Mouse (Mus musculus) midbrain, embryonic 10.5 days (tissue): ENCODE data around the gene Pcnx2. TPM values are rescaled to one million over a fixed set of nuclear protein-coding genes. Genes with fewer than 3 reads are reported as not detected.
A peak's percentile ranks its signal among the peaks of the same experiment; 100 is the strongest.

ENCODE experiments used
- DNase-seq: peaks from one replicate; pipeline ENCODE4 v3.0.0-alpha.2; 2017; ENCODE audit warnings: low spot score
- H3K27ac ChIP-seq: fragments of 300-500 bp; sonication (generic); replicated peaks from 2 replicates; pipeline ENCODE4 v1.5.1; 2016; ENCODE audit warnings: mild to moderate bottlenecking
- H3K27me3 ChIP-seq: fragments of 300-500 bp; sonication (generic); 2 replicates; pipeline ENCODE4 v1.6.1; 2016; ENCODE audit warnings: low read depth, mild to moderate bottlenecking; ENCODE audit not compliant: poor library complexity, severe bottlenecking
- H3K36me3 ChIP-seq: fragments of 300-500 bp; sonication (generic); 2 replicates; pipeline ENCODE4 v1.6.1; 2016; ENCODE audit warnings: mild to moderate bottlenecking, moderate library complexity
- H3K4me1 ChIP-seq: fragments of 300-500 bp; sonication (generic); 2 replicates; pipeline ENCODE4 v1.6.1; 2016
- H3K4me3 ChIP-seq: fragments of 300-500 bp; sonication (generic); 2 replicates; pipeline ENCODE4 v1.5.1; 2016; ENCODE audit warnings: mild to moderate bottlenecking, moderate library complexity
- H3K9me3 ChIP-seq: fragments of 300-500 bp; sonication (generic); replicated peaks from 2 replicates; pipeline ENCODE4 v1.6.1; 2016; ENCODE audit warnings: mild to moderate bottlenecking
- WGBS: fragments of 180-500 bp; shearing (Covaris S2); methylation state at CpG from one replicate; pipeline ENCODE4 v1.1.7; 2016; 5-methylcytosine and 5-hydroxymethylcytosine counted together
- polyA plus RNA-seq: library from polyadenylated mRNA; unstranded; fragments of >200 nt; fragmentation: Nextera tagmentation; extraction: Ambion mirVana; gene quantifications from 2 replicates; pipeline ENCODE4 v1.2.1, GENCODE M21; 2016

Gene Pcnx2
- polyA plus RNA-seq, 1 experiment from 2014 or later = 0.11 TPM

- H3K36me3 ChIP-seq = no peaks in the 10 kb centered on the region
- DNase-seq = no peak
- H3K27me3 ChIP-seq = peaks cover 79% of the 10 kb centered on the region
- no peak overlapping the region for H3K27ac ChIP-seq
- peaks cover 22% of the 10 kb centered on the region for H3K4me1 ChIP-seq
- H3K9me3 ChIP-seq = no peaks in the 10 kb centered on the region
- WGBS = 87% methylated on average over 9 of the region's 9 CpGs
- no peak overlapping the region for H3K4me3 ChIP-seq
Measured at GRCm38 (mm10) chr8:125914386-125914785, 16.3 kb upstream of the Pcnx2 start.

DNA sequence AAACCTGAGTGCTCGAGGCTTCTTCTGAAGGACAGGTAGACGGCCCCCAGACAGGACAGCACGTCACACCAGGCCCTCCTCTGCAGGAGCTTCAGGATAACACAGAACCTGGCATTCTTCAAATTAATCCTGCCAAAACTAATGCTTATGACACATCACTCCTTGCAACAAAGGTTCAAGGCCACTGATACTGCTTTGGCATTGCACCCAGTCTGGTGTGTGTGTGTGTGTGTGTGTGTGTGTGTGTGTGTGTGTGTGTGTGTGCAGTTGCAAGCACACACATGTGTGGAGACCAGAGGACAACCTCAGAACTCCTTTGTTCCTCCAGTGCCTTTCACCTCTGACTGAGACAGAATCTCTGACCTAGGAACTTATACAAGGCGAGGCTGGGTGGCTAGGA, 15.1 kb upstream of the Pcnx2 start:
- H3K27me3 ChIP-seq = peaks cover 83% of the 10 kb centered on the region
- no peak overlapping the region for H3K27ac ChIP-seq
- peaks cover 19% of the 10 kb centered on the region for H3K4me1 ChIP-seq
- H3K9me3 ChIP-seq = no peaks in the 10 kb centered on the region
- no peaks in the 10 kb centered on the region for H3K36me3 ChIP-seq
- DNase-seq = no peak
- H3K4me3 ChIP-seq = no peak overlapping the region
- 79% methylated on average over 4 of the region's 4 CpGs for WGBS

- Histone ChIP-seq H3K4me3 (peak overlapping the region; percentile 67), H3K36me3 (no peaks in the 10 kb centered on the region), H3K4me1 (peaks cover 19% of the 10 kb centered on the region), H3K9me3 (no peaks in the 10 kb centered on the region), H3K27ac (no peak overlapping the region), H3K27me3 (peaks cover 89% of the 10 kb centered on the region)
- 2% methylated on average over 31 of the region's 31 CpGs for WGBS
- no peak for DNase-seq
Measured at GRCm38 (mm10) chr8:125911229-125911580, 13.1 kb upstream of the Pcnx2 start.

- Histone ChIP-seq H3K27ac (no peak within 1 kb of the TSS), H3K36me3 (no peaks in the 10 kb centered on the region), H3K4me1 (peaks cover 19% of the 10 kb centered on the region), H3K4me3 (peak within 1 kb of the TSS; percentile 67), H3K9me3 (no peaks in the 10 kb centered on the region), H3K27me3 (peaks cover 83% of the 10 kb centered on the region)
- DNase-seq = peak; percentile 50
- WGBS = under 1% methylated on average over 92 of the region's 93 CpGs
Measured at GRCm38 (mm10) chr8:125910365-125911228, 12.5 kb upstream of the Pcnx2 start, which contains the start of gene Map3k21. Map3k21 (plus strand) TSS chr8:125910450.

DNA sequence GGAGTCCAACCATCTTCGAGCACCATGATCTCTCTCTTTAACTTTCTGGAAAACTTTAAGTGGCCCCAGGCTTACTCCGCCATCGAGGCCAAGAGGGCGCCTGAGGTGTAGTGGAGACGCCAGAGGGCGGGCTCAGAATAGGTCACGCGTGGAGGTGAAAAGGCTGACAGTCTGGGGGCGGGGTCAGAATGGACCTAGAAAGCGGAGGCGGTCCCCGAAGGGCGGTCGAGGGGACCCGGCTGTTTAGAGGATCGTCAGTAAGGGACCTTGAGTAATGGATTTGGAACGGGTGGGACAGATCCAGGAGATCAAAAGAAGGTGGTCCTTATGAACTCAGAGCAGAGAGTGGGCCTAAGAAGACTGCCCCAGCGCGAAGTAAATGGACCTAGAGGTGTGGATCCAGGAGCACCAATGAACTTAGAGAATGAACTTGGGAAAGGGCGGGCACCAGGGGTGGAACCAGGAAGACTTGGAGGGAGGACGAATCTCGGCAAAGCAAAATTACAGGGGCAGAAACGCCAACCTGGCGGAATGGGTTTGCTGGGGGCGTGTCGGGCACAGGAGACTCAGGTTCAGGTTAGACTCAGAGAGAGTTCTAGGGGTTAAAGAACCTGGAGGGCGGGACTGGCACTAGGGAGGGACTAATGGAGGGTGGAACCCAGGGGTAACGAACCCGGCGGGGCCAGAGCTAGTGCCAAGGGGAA, 11.7 kb upstream of the Pcnx2 start:
- Histone ChIP-seq H3K27ac (no peak overlapping the region), H3K9me3 (no peaks in the 10 kb centered on the region), H3K4me1 (peaks cover 19% of the 10 kb centered on the region), H3K36me3 (no peaks in the 10 kb centered on the region), H3K27me3 (peaks cover 77% of the 10 kb centered on the region), H3K4me3 (peak overlapping the region; percentile 67)
- DNase-seq = no peak
- 6% methylated on average over 30 of the region's 30 CpGs for WGBS

DNA sequence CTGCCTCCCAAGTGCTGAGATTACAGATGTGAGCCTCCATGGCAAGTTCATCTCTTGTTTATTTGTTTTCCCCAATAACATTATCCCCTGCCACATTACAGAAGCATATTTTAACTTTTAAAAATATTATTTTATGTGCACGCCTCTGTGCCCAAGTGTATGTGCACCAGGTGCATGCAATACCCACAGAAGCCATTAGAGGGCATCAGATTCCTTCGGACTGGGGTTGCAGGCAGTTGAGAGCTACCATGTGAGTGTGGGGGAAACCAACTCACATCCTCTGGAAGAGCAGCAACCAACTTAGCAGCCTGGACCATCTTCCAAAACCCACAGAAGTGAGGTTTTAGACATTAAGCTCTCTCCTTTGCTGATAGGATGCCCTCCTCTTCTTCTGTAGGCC, 9.2 kb upstream of the Pcnx2 start:
- peaks cover 19% of the 10 kb centered on the region for H3K4me1 ChIP-seq
- H3K27me3 ChIP-seq = peaks cover 51% of the 10 kb centered on the region
- no peak overlapping the region for H3K27ac ChIP-seq
- DNase-seq = no peak
- 77% methylated on average over 2 of the region's 2 CpGs for WGBS
- H3K4me3 ChIP-seq = no peak overlapping the region
- no peaks in the 10 kb centered on the region for H3K9me3 ChIP-seq
- H3K36me3 ChIP-seq = no peaks in the 10 kb centered on the region

DNA sequence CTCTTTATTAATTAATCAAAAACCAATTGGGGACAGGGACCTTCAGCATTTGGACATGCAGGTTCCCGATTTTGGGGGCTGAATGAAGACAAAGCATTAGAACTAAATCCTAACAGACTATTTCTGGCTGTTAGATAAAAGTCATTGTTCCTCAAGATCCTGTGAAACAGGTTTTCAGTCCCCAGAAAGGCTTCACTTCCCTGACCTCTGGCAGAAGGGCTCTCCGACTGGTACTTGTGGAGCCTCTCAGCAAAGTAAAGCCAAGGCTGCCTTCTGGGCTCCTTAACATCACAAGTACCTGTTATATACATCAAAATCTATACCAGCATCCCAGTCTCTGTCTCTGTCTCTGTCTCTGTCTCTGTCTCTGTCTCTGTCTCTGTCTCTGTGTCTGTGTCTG, 7.2 kb upstream of the Pcnx2 start:
- H3K4me1 ChIP-seq = peaks cover 9% of the 10 kb centered on the region

DNA sequence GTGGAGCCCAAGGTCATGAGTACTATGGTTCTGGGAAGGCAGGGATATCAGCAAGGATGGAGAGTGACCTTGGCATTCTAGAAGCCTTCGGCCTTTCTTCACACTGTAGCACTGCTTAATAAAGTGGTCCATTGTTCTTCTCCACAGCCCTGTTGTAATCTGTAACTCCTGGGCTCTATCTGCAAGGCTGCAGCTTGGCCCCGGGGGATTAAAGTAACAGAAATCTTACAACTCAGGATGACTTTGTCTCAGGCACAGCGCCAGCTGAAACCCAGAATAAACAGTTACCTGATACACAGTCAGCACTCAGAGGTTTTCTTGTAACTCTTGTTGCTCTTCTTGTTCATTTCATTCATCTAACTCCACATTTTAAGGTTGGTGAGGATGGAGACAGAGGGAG, 4.4 kb upstream of the Pcnx2 start:
- Histone ChIP-seq H3K36me3 (no peaks in the 10 kb centered on the region), H3K27ac (no peak overlapping the region), H3K9me3 (no peaks in the 10 kb centered on the region), H3K27me3 (peaks cover 28% of the 10 kb centered on the region), H3K4me3 (no peak overlapping the region), H3K4me1 (peaks cover 11% of the 10 kb centered on the region)
- 60% methylated on average over 3 of the region's 3 CpGs for WGBS
- DNase-seq = no peak

More for the DNA sequence above, 7.2 kb upstream of the Pcnx2 start:
- H3K27ac ChIP-seq = no peak overlapping the region
- 80% methylated on average over 2 of the region's 2 CpGs for WGBS
- no peak for DNase-seq
- H3K36me3 ChIP-seq = no peaks in the 10 kb centered on the region
- H3K27me3 ChIP-seq = peaks cover 40% of the 10 kb centered on the region
- H3K9me3 ChIP-seq = no peaks in the 10 kb centered on the region
- H3K4me3 ChIP-seq = no peak overlapping the region

DNA sequence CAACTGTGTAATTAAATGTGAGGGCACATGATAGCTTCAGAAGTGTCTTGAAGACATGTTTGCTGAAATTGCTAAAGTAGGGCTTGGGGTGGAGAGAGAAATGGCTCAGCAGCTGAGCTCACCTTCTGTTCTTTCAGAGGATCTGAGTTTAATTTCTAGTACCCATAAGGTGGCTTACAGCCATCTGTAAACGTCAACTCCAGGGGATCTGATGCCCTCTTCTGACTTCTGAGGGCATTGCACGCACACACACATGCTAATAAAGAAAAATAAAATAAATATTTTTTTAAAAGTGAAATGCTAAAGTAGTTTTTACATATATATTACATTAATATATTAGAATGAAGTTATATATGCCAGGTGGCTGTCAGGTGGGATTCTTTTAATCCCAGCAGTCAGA, 3.0 kb upstream of the Pcnx2 start:
- Histone ChIP-seq H3K27me3 (peaks cover 38% of the 10 kb centered on the region), H3K4me3 (no peak overlapping the region), H3K4me1 (peaks cover 11% of the 10 kb centered on the region), H3K36me3 (no peaks in the 10 kb centered on the region), H3K9me3 (no peaks in the 10 kb centered on the region), H3K27ac (no peak overlapping the region)
- no peak for DNase-seq
- 23% methylated on average over 2 of the region's 2 CpGs for WGBS

GRCm38 (mm10) chr8:125898899-125899298, 782 bp upstream of the Pcnx2 start:
- DNase-seq = peak; percentile 60
- Histone ChIP-seq H3K4me3 (no peak overlapping the region), H3K4me1 (peaks cover 11% of the 10 kb centered on the region), H3K27me3 (peaks cover 49% of the 10 kb centered on the region), H3K9me3 (no peaks in the 10 kb centered on the region), H3K27ac (no peak overlapping the region), H3K36me3 (no peaks in the 10 kb centered on the region)
- WGBS = 1% methylated on average over 6 of the region's 6 CpGs

GRCm38 (mm10) chr8:125897388-125897787, 729 bp downstream of the Pcnx2 start:
- Histone ChIP-seq H3K27ac (no peak overlapping the region), H3K9me3 (no peaks in the 10 kb centered on the region), H3K36me3 (no peaks in the 10 kb centered on the region), H3K4me3 (peak overlapping the region; percentile 55; the same call in 1 of the 2 replicates), H3K27me3 (peaks cover 49% of the 10 kb centered on the region), H3K4me1 (peaks cover 11% of the 10 kb centered on the region)
- no peak for DNase-seq
- 62% methylated on average over 11 of the region's 11 CpGs for WGBS

GRCm38 (mm10) chr8:125889920-125890319, 8.2 kb downstream of the Pcnx2 start:
- no peaks in the 10 kb centered on the region for H3K27me3 ChIP-seq
- H3K36me3 ChIP-seq = no peaks in the 10 kb centered on the region
- H3K4me1 ChIP-seq = 0 out of 2 replicates have a peak, but pooled peaks cover 3% of the 10 kb centered on the region
- no peak for DNase-seq
- H3K9me3 ChIP-seq = no peaks in the 10 kb centered on the region
- no peak overlapping the region for H3K4me3 ChIP-seq
- 88% methylated on average over 3 of the region's 3 CpGs for WGBS
- no peak overlapping the region for H3K27ac ChIP-seq

DNA sequence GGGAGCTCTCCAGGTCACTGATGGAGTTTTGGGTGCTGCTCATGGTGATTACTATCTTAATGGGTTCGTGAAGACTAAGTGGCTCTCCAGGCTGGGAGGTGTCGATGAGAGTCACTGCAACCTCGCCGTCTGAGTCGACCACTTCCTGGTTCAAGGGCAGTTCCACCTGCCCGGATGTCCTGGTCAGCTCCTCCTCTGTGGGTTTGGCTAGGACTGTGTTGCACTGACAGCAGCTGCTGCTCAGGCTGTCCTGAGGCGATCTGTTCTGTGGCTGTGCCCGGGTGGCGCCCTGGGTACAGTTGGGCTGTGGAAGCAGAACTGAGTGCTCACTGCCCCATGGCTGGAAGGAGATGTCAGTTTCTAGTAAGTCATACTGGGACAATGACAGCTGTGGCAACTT, 10.6 kb downstream of the Pcnx2 start:
- 94% methylated on average over 9 of the region's 9 CpGs for WGBS

More for the DNA sequence above, 10.6 kb downstream of the Pcnx2 start:
- Histone ChIP-seq H3K4me3 (no peak overlapping the region), H3K36me3 (no peaks in the 10 kb centered on the region), H3K9me3 (no peaks in the 10 kb centered on the region), H3K27me3 (no peaks in the 10 kb centered on the region), H3K27ac (no peak overlapping the region), H3K4me1 (0 out of 2 replicates have a peak, but pooled peaks cover 6% of the 10 kb centered on the region)
- no peak for DNase-seq
